Mouse (Mus musculus): Measurements from ENCODE around the gene Tspan8. TPM values are rescaled to one million over a fixed set of nuclear protein-coding genes. Genes with fewer than 3 reads are reported as not detected.

Tspan8 gene
- total RNA-seq, 2 experiments from 2014 or later = 0.89 to 1.1 TPM

GRCm38 (mm10) chr10:115834017-115834416 is 17.4 kb downstream of the Tspan8 start:
- DNase-seq = no peak

DNA sequence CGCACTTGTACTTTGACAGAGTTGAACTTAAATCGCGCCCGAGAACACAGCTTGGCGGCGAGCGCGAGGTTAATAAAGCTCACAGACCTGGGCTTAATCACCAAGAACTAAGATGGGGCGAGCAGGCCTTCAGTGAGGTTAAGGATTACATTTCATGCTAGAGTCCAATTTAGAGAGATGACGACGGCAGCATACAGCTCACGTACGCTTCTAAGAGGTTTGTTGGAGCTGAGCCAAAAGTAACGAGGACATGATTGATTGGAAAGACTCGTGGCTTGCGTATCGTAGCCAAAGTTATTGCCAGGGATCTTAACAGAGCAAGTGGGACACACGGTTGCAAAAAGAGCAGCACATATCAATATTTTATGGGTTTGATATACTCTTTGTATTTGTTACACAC is 30.3 kb downstream of the Tspan8 start:
- no peak for DNase-seq

- DNase-seq = no peak
These were observed 31.9 kb downstream of the Tspan8 start for GRCm38 (mm10) chr10:115848511-115848910.

- no peak for DNase-seq
These were observed 43.7 kb downstream of the Tspan8 start for GRCm38 (mm10) chr10:115860210-115860880.

- no peak for DNase-seq
These were observed 45.3 kb downstream of the Tspan8 start for GRCm38 (mm10) chr10:115861967-115862366.

- DNase-seq = no peak
These were observed 66.1 kb downstream of the Tspan8 start for GRCm38 (mm10) chr10:115882757-115883156.

DNA sequence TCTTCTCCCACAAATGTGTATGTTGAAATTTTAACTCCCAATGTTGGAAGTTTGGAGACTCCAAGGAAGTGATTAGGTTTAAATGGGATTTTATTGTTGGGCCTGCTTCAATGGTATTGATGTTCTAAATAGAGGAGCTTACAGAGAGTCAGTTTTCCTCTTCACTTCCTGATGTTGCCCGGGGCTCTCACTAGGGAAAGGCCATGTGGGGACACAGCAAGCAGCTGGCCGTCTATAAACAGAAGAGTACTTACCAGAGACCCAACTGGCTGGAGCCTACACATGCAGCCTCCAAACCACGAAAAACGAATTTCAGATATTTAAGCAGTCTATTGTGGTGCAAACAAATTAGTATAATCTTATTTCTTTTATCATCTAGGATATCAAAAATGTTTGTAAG is 75.3 kb downstream of the Tspan8 start:
- DNase-seq = no peak

GRCm38 (mm10) chr10:115892973-115893372 is 76.3 kb downstream of the Tspan8 start:
- no peak for DNase-seq

DNA sequence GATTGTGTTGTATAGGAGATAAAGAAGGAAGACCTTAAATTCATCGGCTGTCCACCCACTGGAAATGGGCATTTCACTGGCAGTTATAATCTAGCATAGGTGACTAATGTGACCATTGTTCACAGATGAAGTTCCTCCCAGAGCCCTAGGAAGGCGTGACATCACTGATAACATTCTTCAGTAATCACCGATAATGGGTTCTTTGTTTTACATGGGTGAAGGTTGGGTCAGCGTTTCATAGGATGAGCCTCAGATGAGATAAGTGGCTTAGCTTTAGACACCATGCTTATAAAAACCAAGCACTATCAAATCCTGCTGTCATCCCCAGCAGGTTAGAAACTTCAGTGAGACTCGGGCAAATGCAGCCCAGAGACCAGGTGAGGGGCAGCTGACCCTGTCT is 77.4 kb downstream of the Tspan8 start:
- no peak for DNase-seq

DNA sequence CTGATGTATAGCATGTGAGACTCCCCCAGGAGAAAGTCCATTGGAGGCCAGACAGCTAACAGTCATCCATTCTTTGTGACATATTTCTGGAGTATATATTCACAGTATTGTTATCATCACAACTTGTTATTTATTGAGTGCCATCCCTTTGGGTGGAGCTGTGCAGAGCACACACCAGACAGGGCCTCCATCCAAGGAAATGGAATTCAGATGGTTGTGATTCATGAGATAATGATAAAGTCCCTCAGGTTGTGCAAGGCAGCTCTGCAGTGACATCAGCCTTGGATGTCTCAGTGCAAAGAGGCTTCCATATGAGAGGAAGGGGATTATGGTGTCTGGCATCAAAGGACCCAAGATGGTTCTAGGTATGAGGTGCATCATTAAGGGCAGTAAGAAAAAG is 80.1 kb downstream of the Tspan8 start:
- no peak for DNase-seq

- no peak for DNase-seq
These were observed 80.6 kb downstream of the Tspan8 start for GRCm38 (mm10) chr10:115897235-115897634.

Other genes with a start within 250 kb of the Tspan8 start
- not detected for gene A930009A15Rik, start 246.8 kb upstream of the Tspan8 start, total RNA-seq (2021)
- gene Lgr5, start 229.1 kb upstream of the Tspan8 start, total RNA-seq (2021) = 10 to 100 TPM; 16.7 to 18.4 TPM
- gene Ptprr, start 201.4 kb downstream of the Tspan8 start, total RNA-seq (2021) = 1 to 10 TPM; 2.9 to 3.6 TPM

All from adrenal gland, postnatal 36 days (tissue).